Mouse (Mus musculus) MEL (cell line): ENCODE data around the gene Tpd52l2. TPM values are rescaled to one million over a fixed set of nuclear protein-coding genes. Genes with fewer than 3 reads are reported as not detected.

Experiments
- DNase-seq: peaks from one replicate; pipeline ENCODE4 v3.0.0; 2011; ENCODE audit warnings: low read depth, low spot score
- H3K27ac ChIP-seq: 2 replicates; pipeline ENCODE4 v1.5.1; 2012; ENCODE audit warnings: low read depth, mild to moderate bottlenecking, control low read depth, low read length, moderate library complexity; ENCODE audit not compliant: control insufficient read depth
- H3K27me3 ChIP-seq, 2 experiments: fragments of 150-350 bp in 1 of 2; sonication (generic) in 1 of 2; 2 replicates each; pipeline ENCODE4 v1.6.1; 2012; ENCODE audit warnings: low read length in 2 of 2, mild to moderate bottlenecking in 2 of 2, improper control_type of control experiment in 1 of 2, moderate library complexity in 1 of 2; ENCODE audit not compliant: insufficient read depth in 2 of 2, control insufficient read depth in 1 of 2
- H3K36me3 ChIP-seq, 2 experiments: 2 replicates each; pipeline ENCODE4 v1.6.1; 2012 to 2014; ENCODE audit warnings: low read length in 2 of 2, improper control_type of control experiment in 1 of 2, inconsistent platforms in 1 of 2, mild to moderate bottlenecking in 1 of 2; ENCODE audit not compliant: insufficient read depth in 2 of 2, control insufficient read depth in 1 of 2
- H3K4me1 ChIP-seq, 2 experiments: fragments of 150-350 bp in 1 of 2; sonication (generic) in 1 of 2; 2 replicates each; pipeline ENCODE4 v1.6.1; 2012; ENCODE audit warnings: low read length in 2 of 2, improper control_type of control experiment in 1 of 2, mild to moderate bottlenecking in 1 of 2; ENCODE audit not compliant: insufficient read depth in 2 of 2, control insufficient read depth in 1 of 2
- H3K4me3 ChIP-seq, 2 experiments: fragments of 150-350 bp in 1 of 2; sonication (generic) in 1 of 2; 2 replicates each; pipeline ENCODE4 v1.5.1; 2012; ENCODE audit warnings: low read depth in 2 of 2, low read length in 2 of 2, mild to moderate bottlenecking in 2 of 2, moderate library complexity in 2 of 2, control low read depth in 1 of 2, improper control_type of control experiment in 1 of 2; ENCODE audit not compliant: control insufficient read depth in 1 of 2, insufficient read depth in 1 of 2
- H3K79me2 ChIP-seq: 2 replicates; pipeline ENCODE4 v1.6.1; 2012; ENCODE audit warnings: mild to moderate bottlenecking, low read length, moderate library complexity; ENCODE audit not compliant: control insufficient read depth, poor library complexity, insufficient read depth
- H3K9ac ChIP-seq: 2 replicates; pipeline ENCODE4 v1.6.1; 2012; ENCODE audit warnings: low read depth, mild to moderate bottlenecking, control low read depth, low read length, moderate library complexity; ENCODE audit not compliant: control insufficient read depth, poor library complexity, severe bottlenecking
- H3K9me3 ChIP-seq: fragments of 150-350 bp; sonication (generic); replicated peaks from 2 replicates; pipeline ENCODE4 v1.6.1; 2012; ENCODE audit warnings: mild to moderate bottlenecking, low read length, improper control_type of control experiment, moderate library complexity; ENCODE audit not compliant: insufficient read depth
- BHLHE40 ChIP-seq: IDR thresholded peaks from 2 replicates; pipeline ENCODE4 v1.6.1; 2012; ENCODE audit warnings: low read depth, mild to moderate bottlenecking, inconsistent platforms, low read length, improper control_type of control experiment, borderline replicate concordance
- CHD1 ChIP-seq: IDR thresholded peaks from 2 replicates; pipeline ENCODE4 v1.6.1; 2012; ENCODE audit warnings: low read depth, mild to moderate bottlenecking, inconsistent platforms, low read length, improper control_type of control experiment
- CHD2 ChIP-seq: IDR thresholded peaks from 2 replicates; pipeline ENCODE4 v1.6.1; 2011; ENCODE audit warnings: low read length, improper control_type of control experiment
- EP300 ChIP-seq, 2 experiments: IDR thresholded peaks; 2 replicates each; pipeline ENCODE4 v1.6.1; 2011; ENCODE audit warnings: improper control_type of control experiment in 2 of 2, low read length in 2 of 2, low read depth in 1 of 2, mild to moderate bottlenecking in 1 of 2
- ETS1 ChIP-seq: IDR thresholded peaks from 2 replicates; pipeline ENCODE4 v1.6.1; 2012; ENCODE audit warnings: low read depth, mild to moderate bottlenecking, inconsistent platforms, low read length, improper control_type of control experiment, moderate library complexity
- GABPA ChIP-seq: IDR thresholded peaks from 2 replicates; pipeline ENCODE4 v1.6.1; 2012; ENCODE audit warnings: low read depth, mild to moderate bottlenecking, inconsistent platforms, low read length, improper control_type of control experiment, moderate library complexity
- GATA1 ChIP-seq: IDR thresholded peaks from 2 replicates; pipeline ENCODE4 v1.6.1; 2011; ENCODE audit warnings: low read depth, low read length, improper control_type of control experiment
- JUND ChIP-seq: IDR thresholded peaks from 2 replicates; pipeline ENCODE4 v1.6.1; 2011; ENCODE audit warnings: low read depth, mild to moderate bottlenecking, improper control_type of control experiment, low read length
- MAFK ChIP-seq: IDR thresholded peaks from 2 replicates; pipeline ENCODE4 v1.6.1; 2011; ENCODE audit warnings: low read depth, mild to moderate bottlenecking, low read length, improper control_type of control experiment, borderline replicate concordance
- MAX ChIP-seq: IDR thresholded peaks from 2 replicates; pipeline ENCODE4 v1.6.1; 2011; ENCODE audit warnings: low read length, improper control_type of control experiment
- MYC ChIP-seq: IDR thresholded peaks from 2 replicates; pipeline ENCODE4 v1.6.1; 2011; ENCODE audit warnings: low read depth, mild to moderate bottlenecking, low read length, improper control_type of control experiment, moderate library complexity
- NRF1 ChIP-seq: IDR thresholded peaks from 2 replicates; pipeline ENCODE4 v1.6.1; 2014; ENCODE audit warnings: low read depth, mild to moderate bottlenecking, inconsistent platforms, low read length, improper control_type of control experiment, moderate library complexity; ENCODE audit not compliant: poor library complexity, insufficient read depth, severe bottlenecking
- POLR2AphosphoS2 ChIP-seq: IDR thresholded peaks from 2 replicates; pipeline ENCODE4 v1.6.1; 2011; ENCODE audit warnings: low read length, improper control_type of control experiment
- RCOR1 ChIP-seq: IDR thresholded peaks from 2 replicates; pipeline ENCODE4 v1.6.1; 2012; ENCODE audit warnings: low read depth, mild to moderate bottlenecking, inconsistent platforms, low read length, improper control_type of control experiment
- SIN3A ChIP-seq: IDR thresholded peaks from 2 replicates; pipeline ENCODE4 v1.6.1; 2012; ENCODE audit warnings: low read length, improper control_type of control experiment, inconsistent platforms
- TCF12 ChIP-seq: IDR thresholded peaks from 2 replicates; pipeline ENCODE4 v1.6.1; 2014; ENCODE audit warnings: low read depth, mild to moderate bottlenecking, inconsistent platforms, low read length, improper control_type of control experiment, moderate library complexity
- ZKSCAN1 ChIP-seq: IDR thresholded peaks from 2 replicates; pipeline ENCODE4 v1.6.1; 2012; ENCODE audit warnings: low read depth, mild to moderate bottlenecking, inconsistent platforms, low read length, improper control_type of control experiment, moderate library complexity
- ZNF384 ChIP-seq: IDR thresholded peaks from 2 replicates; pipeline ENCODE4 v1.6.1; 2012; ENCODE audit warnings: low read depth, mild to moderate bottlenecking, inconsistent platforms, low read length, improper control_type of control experiment
- polyA plus RNA-seq, 2 experiments: library from polyadenylated mRNA; stranded (reverse) in 1 of 2; unstranded in 1 of 2; fragments of >175 nt in 1 of 2; fragments of >200 nt in 1 of 2; gene quantifications; 2 replicates each; pipeline versions ENCODE4 v1.2.1 to v1.2.4; 2012; ENCODE audit warnings: low replicate concordance in 2 of 2, low read depth in 1 of 2; ENCODE audit not compliant: insufficient read length in 2 of 2, insufficient read depth in 1 of 2, missing spikeins in 1 of 2
- total RNA-seq: library from RNA; depleted of rRNA; stranded (reverse); fragments of 300-350 nt; gene quantifications from 2 replicates; pipeline ENCODE4 v1.2.3, GENCODE M21; 2012

The Tpd52l2 gene
- total and polyA plus RNA-seq, 3 experiments, result 99.5 to 119 TPM; not detected in 1

DNA sequence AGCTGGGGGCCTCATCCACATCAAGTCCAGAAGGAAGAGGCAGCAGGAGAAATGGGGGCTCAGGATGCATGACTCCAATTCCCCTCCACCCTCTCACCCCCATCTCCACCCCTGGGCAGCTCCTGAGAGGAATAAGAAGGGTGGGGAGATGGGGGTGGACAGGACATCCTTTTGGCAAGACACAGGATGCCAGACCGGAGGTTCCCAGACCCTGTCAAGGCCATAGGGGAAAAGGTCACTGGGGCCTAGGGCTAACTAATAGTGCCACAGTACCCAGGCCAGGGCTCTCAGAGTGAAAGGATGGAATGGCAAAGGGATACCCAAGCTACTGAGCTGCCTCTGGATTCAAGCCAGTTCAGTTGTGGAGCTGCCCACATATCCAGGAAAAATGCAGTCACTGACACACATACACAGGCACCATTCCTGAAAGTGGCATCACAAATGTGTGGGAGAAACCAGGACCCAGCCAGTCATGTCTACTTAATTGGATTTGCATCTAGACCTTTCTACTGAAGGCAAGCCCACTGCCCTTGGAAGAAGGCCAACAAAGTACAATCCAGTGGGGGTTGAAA lies 24.6 kb upstream of the Tpd52l2 start:
- no peaks in the 10 kb centered on the region for H3K9me3 ChIP-seq
- no peak overlapping the region for H3K4me3 ChIP-seq
- H3K79me2 ChIP-seq, result no peaks in the 10 kb centered on the region
- no peaks in the 10 kb centered on the region; a peak in 1 of 4 replicates for H3K4me1 ChIP-seq
- no peak for DNase-seq
- no peak overlapping the region for H3K9ac ChIP-seq
- H3K27me3 ChIP-seq, result peaks cover 2 to 9% of the 10 kb centered on the region in 2 experiments; a peak in 3 of 4 replicates
- no peaks in the 10 kb centered on the region; a peak in 2 of 4 replicates for H3K36me3 ChIP-seq
- TF ChIP-seq NRF1 (no peak), GABPA (no peak), POLR2AphosphoS2 (no peak), ZKSCAN1 (no peak), GATA1 (no peak), ETS1 (no peak), MYC (no peak), BHLHE40 (no peak), RCOR1 (no peak), EP300 (IDR thresholded peaks at IDR 0.05; ENCODE audit: low read depth in 1 of 2, low read length in 2 of 2) (no peak), MAX (no peak), SIN3A (no peak), CHD1 (no peak), ZNF384 (no peak), CHD2 (no peak), JUND (no peak)
- no peak overlapping the region for H3K27ac ChIP-seq

- Histone ChIP-seq H3K9ac (no peak overlapping the region; the same call in 1 of the 2 replicates), H3K36me3 (peaks cover 0 to 3% of the 10 kb centered on the region in 2 experiments; a peak in 2 of 4 replicates), H3K4me3 (peak overlapping the region in 1 of 2 experiments; percentile 36; a peak in 1 of 4 replicates), H3K27me3 (peaks cover 12 to 31% of the 10 kb centered on the region in 2 experiments; a peak in 3 of 4 replicates), H3K4me1 (peaks cover 0 to 3% of the 10 kb centered on the region in 2 experiments; a peak in 1 of 4 replicates), H3K27ac (no peak overlapping the region), H3K79me2 (no peaks in the 10 kb centered on the region), H3K9me3 (no peaks in the 10 kb centered on the region)
- no peak for DNase-seq
- TF ChIP-seq TCF12 (peak; percentile 34; the same call in 1 of the 2 replicates), GATA1 (peak; percentile 54), BHLHE40 (no peak), CHD1 (no peak), MAFK (no peak), ZNF384 (no peak), NRF1 (no peak), EP300 (IDR thresholded peaks at IDR 0.05; ENCODE audit: low read depth in 1 of 2, low read length in 2 of 2) (peak; percentile 28 to 38; a peak in 2 of 4 replicates)
Observed at GRCm38 (mm10) chr2:181483120-181483519, 13.8 kb upstream of the Tpd52l2 start.
